Mouse (Mus musculus) spleen, adult 12 weeks (tissue): ENCODE results near the gene Gstm5.
"Not testable (repeated sequence)": the region's sequence is repeated elsewhere in the genome, so short reads cannot be mapped to it uniquely, and the experiment has no call there.

ENCODE experiments used
- DNase-seq: peaks from one replicate; pipeline ENCODE4 v3.0.0; 2022; ENCODE audit warnings: low spot score

Gene Gstm5

DNA sequence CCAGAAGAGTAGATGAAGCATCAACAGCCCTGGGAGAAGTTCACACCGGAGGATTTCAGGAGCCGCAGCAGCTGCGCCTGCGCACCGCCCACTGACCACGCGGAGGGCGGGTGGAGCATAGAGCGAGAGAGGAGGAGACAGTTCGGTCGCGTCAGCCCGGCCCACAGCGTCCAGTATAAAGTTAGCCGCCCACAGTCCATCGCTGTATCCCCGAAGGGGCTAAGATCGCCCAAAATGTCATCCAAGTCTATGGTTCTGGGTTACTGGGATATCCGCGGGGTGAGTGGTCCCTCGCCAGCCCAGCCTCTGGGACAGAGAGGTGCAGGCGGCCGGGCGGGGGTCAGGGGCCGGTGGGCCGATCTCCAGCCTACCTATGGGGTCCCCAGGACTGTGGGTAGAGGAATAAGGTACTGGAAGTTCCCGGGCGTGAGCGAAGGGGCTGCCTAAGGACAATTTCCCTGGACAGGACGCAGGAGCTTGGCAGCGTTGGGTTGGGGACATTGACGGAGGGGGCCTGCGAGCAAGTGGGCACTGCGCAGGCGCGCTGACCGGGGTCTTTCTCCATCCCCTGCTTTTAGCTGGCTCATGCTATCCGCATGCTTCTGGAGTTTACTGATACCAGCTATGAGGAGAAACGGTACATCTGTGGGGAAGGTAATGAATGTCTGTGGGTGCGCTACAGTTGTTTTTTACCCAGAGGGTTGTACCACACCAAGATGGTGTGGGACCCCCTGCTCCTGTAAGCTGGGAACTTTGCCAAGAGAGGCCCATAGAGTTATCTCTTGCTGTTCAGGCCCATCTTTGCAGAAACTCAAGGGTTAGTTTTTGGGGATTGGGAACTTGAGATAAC is at the start of gene Gstm5:
Gene Gstm5, plus strand, starts transcription at position 102 of the 850 bp plus-strand sequence.
- peak; percentile 61 for DNase-seq

DNA sequence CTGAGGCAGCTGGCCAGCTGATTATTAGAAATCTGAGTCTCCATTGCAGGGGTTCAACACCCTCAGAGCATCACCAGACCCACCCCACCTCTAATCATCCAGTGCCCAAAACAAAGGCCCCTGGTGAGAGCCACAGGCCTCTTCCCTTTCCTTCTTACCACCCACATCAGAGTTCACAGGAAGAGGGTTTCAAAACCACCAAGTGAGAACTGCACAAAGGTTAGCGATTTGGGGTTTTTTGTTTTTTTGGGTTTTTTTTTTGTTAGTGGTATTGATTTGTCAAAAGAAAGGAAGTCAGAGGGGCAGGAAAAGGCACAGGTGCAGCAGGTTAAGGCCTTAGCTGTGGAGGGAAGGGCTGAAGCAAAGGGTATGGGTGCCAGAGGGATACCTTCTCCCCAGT is 49.4 kb upstream of the Gstm5 start:
- no peak for DNase-seq

DNA sequence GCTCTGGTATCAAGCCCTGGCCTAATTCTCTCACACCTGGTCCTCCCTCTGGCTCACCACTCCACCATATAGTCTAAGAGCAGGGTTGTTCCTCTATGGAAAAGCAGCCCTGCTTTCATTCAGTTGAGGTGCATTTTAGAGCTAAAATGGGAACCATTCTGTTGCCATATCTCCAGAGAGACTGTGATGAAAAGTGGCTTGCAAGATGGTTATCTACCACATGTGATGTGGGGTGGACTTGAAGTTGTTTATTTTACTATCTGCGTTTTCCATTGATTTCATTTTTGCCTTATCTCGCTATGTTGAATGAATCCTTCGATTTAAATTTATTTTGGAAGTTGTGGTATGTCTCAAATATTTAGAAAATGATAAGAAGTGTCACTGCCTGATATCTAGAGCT is 48.8 kb upstream of the Gstm5 start:
- DNase-seq, result no peak

DNA sequence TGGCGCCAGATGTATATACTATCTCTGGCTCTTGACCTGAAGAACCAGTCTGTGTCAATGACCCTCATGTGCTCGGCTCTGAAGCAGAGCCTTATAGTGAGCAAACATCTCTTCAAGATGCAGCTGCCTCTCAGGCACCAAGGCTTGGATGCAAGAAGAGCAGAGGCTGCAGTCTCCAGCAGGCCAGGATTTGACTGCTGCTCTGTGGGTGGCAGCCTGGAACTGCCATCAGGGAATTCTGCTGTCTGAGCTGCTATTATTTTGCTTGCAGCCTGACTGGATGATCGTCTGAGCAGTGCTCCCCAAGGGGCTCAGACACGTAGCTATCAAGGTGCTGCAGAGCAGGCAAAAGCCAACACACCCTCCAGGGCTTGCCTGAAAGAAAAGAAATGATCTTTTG is 47.5 kb upstream of the Gstm5 start:
- DNase-seq, result no peak

DNA sequence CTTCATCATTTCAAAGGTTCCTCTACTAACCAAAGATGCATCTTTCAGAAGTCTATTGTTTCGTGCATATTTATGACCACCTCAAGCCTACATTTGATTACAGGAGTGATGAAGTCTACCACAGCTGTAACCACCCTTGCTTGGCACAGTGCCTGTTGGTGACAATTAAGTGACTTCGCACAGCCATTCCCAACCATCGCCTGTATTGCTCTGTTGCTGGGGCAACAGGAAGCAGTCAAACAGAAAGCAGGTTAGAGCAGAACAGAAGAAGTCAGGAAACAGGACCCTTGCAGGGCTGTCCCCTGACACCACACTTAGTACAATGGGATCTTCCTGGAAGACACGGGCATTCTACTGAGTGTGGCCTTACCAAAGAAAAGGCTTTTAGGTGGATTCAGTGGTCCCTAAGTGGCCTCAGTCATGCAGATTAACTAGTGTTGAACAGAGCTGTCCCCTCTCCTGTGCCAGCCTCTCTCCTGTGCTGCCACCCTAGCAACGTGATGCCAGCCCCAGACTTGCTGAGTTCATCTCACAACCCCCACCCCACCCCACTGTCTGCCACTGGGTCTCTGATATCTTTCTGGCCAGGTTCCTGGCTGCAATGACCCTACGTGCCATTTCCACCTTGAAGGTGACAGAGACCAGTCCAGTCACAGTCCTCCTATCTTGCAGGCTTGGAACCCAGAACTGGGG is 46.5 kb upstream of the Gstm5 start:
- no peak for DNase-seq

DNA sequence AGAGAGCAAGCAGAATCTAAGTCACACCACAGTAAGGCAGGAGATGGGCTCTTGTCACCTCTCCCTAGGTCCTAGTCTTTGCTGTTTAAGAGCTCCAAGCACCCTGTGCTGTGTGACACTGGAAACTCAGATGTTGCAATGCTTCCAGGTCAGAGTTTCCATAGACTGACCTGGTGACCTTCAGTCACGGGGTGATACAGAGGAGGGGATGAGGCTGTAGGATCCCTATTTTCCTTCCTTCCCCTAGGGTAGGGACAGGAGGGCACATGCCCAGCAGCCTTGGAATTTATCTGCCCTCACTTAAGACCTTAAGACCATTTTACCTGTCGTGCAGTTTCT is 46.0 kb upstream of the Gstm5 start:
- DNase-seq, result no peak

DNA sequence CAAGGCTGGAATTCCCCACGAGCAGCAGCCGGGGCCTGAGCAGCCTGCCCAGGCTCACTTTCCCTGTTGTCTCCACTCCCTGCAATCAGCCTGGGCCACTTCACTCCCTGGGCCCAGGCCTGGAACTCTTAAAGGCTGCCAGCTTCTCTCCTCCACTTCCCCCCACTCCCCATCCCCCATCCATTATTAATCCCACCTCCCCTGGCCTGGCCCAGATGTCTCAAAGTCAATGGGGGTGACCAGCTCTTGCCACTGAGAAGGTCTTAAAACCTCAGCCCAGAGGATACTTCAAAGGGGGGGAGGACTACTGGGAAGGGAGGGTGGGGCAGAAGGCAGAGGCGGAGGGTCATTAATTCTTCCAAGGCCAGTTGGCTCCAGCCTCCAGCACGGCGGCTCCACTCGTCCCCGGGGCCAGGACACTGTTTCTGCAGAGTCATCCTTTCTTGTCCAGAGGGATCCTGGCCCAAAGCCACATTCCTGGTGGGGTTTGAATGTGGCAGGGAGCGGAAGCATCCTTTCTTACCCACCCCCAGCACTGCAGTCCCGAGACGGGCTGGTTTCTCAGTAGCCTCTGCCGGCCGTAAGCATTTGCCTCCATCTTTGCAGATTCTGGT is 45.1 kb upstream of the Gstm5 start:
- no peak for DNase-seq

DNA sequence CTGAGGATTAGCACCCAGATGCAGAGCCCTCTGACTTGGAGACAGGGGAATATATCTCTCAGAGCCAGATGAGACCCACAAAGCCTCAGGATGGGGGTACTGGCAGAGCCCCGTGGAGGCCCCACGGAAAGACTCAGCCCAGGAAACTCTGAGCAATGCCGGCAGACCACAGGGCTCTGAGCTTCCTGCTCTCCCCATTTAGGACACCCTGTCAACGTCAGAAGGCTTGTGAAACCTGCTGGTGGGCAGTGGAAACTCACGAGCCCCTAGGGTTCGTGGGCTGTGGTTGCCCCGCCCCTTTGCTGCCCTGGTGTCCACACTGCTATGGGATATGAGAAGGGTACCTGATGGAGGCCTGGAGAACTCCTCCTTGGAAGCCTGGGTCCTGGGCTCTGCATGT is 42.8 kb upstream of the Gstm5 start:
- DNase-seq, result no peak

DNA sequence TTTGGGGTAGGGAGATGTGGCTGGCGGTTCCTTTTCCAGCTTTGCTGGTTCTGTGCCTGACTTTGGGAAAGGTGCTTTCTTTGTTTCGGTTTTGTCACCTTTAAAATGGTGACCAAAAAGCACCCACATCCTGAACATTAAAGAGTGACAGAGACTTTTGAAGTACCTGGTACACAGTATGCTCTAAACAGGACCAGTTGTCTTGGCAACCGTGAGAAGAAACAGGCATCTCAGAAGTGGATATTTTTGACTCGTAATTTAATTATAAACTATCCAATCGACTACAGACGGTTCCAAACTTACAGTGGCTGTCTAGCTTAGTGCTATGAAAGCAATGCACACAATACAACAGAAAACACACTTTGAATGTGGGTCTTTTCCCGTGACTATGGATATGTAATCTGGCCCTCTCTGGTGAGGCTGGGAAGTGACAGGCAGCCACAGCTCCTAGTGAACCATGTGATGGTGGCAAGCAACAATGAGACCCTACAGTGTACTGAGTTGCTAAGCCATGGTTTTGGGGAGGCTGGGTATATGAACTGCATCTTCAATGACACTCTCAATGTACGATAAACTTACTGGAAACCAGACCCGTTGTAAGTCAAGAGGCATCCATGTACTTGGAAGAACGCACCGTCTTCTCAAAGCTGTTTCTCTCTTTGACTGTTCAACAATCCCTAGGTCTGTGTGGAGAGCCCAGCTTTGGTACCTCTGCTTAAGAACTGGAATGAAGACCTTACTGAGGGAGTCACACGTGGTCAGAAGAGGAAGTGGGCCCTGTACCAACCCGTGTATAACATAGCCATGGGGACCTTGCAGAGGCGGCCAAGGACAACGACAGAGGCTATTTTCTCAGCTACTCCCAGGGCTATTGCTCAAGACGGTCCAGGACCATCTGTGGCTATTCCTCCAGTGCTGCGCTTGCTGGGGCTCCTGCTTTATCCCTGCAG is 42.1 kb upstream of the Gstm5 start:
- no peak for DNase-seq

DNA sequence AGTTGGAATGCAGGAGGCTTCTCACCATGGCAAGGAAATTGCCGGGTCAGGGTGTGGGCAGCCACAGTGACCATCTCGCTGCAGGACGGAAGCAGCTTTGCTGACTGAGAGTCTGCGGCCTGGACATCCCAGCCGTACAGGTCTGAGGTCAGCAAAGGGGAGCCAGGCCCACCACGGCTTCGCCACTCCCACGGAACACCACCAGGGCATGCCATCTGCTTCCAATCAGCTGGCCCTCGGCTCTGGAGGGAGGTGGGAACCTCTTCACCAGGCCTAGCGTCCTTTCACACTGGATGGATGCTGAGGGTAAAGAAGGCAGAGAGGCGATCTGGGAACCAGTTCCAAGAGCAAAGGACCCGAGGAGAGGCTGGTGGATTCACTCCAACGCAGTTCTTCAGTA is 40.3 kb upstream of the Gstm5 start:
- DNase-seq, result no peak

DNA sequence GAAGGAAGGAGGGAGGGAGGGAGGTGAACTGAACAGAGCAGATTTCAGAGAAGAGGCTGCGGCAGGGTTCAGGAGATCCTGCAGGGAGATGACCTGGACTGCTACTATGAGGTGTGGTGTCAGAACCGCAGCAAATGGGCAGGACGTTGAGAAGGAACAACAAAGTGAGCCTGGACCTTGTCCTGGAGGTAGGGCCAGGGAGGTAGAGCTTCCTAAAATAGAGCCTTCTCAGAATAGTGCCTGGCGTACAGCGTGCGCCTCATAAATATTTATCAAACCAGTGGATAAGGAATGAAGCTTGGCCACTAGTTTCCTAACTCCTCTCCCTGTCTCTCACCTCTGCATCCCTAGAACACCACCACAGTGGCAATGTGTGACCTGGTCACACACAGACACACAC is 38.0 kb upstream of the Gstm5 start:
- no peak for DNase-seq

DNA sequence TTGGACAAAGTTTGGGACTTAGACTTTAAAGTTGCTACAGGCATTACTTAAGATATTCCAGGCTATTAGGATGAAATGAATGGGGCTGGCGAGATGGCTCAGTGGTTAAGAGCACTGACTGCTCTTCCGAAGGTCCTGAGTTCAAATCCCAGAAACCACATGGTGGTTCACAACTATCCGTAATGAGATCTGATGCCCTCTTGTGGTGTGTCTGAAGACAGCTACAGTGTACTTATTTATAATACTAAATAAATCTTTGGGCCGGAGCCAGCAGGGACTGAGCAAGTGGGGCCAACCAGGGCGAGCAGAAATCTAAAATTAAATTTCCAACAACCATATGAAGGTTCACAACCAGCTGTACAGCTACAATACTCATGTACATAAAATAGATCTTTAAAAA is 34.1 kb upstream of the Gstm5 start:
- DNase-seq, result not testable (repeated sequence)

DNA sequence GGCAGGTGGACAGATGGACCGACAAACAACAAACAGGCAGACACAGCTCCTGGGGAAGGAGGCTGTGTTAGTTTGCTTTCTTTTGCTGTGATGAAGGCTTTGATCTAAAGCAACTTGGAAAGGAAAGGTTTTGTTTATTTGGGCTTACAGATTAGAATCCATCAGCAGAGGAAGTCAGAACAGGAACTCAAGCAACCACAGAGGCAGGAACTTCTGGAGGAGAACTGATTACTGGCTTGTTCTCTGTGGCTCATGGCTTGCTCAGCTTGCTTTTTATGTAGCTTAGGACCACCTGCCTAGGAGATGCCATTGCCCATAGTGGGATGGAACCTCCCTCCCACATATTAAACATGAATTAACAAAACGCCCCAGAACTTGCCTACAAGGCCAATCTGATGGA is 33.1 kb upstream of the Gstm5 start:
- DNase-seq, result no peak

DNA sequence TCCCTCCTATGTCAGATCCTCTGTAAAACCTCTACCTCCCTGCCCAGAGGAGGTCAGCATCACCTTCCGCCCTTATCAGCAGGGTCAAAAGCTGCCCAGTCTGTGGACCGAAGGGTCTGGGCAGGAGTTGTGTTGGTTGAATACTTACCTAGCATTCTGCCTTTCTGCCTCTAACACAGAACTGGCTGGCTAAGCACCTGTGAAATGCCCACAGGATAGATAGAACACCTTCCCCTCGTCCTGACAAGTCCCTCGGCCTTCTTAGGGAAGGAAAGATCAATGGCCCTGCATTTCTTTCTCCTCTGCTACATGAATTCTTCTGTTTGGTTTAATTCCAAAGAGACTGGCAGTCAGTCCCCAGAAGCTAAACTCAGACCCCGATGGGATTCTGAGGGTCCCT is 32.1 kb upstream of the Gstm5 start:
- no peak for DNase-seq

DNA sequence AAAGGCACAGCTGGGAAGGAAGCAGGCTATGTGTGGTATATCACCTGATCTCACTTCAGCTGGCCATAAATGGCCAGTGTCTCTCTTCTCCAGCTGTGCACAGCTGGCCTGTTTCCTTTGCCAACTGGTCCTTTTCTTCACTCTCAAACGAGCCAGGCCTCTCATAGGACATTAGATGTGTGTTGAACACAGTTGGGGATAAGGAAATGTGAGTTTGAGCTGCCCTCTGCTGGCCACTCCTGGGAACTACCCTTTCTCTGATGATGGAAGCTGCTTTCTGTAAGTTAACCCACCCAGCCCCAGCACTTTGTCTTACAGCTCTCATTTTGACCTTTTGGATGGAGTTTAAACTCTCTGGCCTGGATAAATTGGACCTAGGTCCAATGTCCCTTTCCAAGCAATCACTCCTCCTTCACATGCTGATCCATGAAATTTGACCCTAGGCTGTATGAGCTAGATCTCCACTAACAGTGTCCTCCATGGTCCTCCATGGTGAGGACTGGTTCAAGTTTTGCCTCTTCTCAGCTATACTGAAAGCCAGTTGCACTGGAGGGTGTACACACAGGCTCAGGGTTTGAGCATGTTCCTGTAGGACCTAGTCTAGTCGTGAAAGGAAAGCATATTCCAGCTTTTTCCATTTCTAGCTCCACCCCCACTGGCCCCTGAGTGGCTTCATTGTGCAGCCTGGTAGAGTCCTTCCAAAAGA is 31.6 kb upstream of the Gstm5 start:
- peak; percentile 56 for DNase-seq

DNA sequence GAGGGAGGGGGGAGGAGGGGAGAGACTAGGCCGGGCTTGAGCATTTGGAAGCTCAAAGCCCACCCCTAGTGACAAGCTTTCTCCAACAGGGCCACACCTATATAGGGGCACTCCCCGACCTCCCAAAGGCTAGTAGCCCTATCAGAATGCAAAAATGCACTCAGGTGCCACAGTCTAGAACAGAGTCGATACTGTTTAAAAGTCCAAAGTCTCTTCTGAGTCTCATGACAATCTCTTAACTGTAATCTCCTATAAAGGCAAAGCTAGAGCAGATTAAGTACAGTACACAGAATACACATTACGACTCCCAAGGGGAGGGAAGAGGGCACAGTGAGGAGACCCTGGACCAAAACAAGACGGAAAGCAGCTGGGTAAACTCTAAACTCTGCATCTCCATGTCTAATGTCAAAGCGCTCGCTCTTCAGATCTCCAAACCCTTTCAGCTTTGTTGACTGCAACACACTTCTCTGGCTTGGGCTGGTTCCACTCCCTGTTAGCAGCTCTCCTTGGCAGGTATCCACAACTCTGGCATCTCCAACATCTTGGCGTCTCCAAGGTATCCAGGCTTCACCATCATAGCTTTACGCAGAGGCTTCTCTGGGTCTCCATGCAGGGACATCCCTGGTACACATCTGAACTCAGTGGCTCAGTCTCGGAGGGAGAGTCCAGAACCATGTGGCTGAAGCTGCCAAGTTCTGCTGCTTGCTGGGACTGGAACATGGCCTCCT is 30.1 kb upstream of the Gstm5 start:
- no peak for DNase-seq

DNA sequence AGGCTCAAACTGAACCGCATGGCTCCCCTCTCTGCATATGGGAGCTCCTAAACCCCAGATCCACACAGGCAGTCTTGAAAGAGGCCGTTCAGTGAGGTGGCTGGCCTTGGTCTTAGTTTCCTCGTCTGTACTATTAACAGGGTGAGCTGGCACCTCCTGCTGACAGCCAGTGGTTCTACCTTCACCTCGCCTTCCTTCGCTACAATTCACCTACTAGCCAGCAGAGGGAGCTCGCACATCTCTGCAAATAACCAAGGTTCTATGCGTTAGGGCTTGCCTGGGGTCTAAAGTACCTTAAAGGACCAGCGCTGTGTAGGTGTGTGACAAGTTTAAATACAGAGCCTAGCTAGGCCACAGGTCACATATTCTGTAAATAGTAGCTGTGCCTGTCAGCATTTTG is 28.5 kb upstream of the Gstm5 start:
- DNase-seq, result peak; percentile 62

DNA sequence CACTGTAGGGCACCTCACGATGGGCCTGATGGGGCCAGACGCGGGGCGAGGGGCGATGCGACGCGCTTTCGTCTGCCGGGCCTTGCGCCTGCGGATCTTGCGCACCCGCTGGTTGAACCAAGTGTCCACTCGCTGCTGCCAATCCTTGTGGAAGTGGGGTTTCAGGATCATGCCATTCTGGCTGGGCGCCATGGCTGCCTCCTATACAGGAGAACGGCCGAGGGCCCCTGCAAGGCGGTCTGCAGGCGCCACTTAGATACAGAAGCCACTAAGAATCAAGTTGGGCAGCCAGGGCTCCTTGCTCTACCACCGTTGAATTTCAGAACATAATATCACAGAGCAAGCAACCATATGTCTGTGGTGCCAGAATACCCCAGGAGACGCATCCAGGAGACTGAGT is 27.2 kb upstream of the Gstm5 start:
- no peak for DNase-seq

DNA sequence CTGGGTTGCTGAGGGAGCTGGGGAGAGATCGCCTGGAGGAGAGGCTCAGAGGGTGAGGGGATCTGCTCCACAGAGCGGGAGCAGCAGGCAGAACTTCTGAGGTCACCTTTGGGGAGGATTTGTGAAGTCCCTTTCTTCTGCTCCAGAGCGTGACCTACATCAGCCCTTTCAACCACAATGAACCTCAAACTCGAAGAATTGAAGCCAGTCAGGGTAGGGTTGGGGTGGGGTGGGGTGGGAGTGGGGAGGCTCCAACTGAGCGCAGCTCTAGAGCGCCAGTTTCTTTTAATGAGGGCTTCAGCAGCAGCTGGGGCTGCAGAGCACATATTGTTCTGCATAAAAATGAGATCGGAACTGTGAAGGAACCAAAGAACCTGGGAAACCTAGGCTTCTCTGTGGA is 26.5 kb upstream of the Gstm5 start:
- no peak for DNase-seq

DNA sequence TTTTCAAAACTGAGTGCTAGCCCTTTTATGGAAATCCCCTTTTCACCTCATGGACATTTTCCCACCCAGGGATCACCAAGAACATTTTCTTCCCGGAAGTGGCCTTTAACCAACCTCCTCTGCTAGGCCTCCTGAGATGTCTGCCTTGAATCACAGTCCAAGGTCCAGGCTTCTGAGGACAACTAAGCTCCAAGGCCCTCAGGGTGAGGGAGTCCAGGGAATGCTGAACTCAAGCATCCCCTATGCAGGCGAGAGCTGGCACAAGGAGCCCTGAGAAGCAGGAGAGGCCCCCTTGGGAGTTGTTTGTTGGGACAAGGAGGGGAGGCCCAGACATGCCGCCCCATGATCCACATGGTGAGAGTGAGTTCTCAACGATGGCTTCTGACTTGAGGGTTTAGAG is 25.7 kb upstream of the Gstm5 start:
- no peak for DNase-seq
